Mouse (Mus musculus) C3H10T1/2 (cell line): ENCODE measurements around the gene Lurap1. TPM values are rescaled to one million over a fixed set of nuclear protein-coding genes. Genes with fewer than 3 reads are reported as not detected.

Experiments used
- polyA plus RNA-seq, 2 experiments: library from polyadenylated mRNA; unstranded; fragments of >200 nt; fragmentation: generic; extraction: Trizol; gene quantifications; one replicate each; pipeline ENCODE4 v1.2.1; 2012; ENCODE audit warnings: missing spikeins in 2 of 2

Lurap1 gene
- 1 to 10 TPM in 1 of 2 experiments, under 1 TPM in 1; 0.32 to 1.1 TPM for polyA plus RNA-seq

GRCm38 (mm10) chr4:116151238-116151637, at the start of gene Lurap1:
Lurap1 (minus strand) TSS chr4:116151338.

GRCm38 (mm10) chr4:116173072-116173471, 21.9 kb upstream of the Lurap1 start, which contains the start of the genes 1700042G07Rik and Gm49337:
1700042G07Rik (plus strand) TSS chr4:116173372.
Gm49337 (plus strand) TSS chr4:116173384.

GRCm38 (mm10) chr4:116167404-116167803, 16.3 kb upstream of the Lurap1 start, which contains the start of gene Tspan1:
Tspan1 (minus strand) TSS chr4:116167601.

GRCm38 (mm10) chr4:116123602-116124519, 27.3 kb downstream of the Lurap1 start, which contains the start of the genes Rad54l and Pomgnt1:
Rad54l (minus strand) TSS chr4:116123690.
Pomgnt1 (plus strand) TSS chr4:116123840.

Other genes starting within 250 kb of the Lurap1 start
- not detected for gene Dmbx1, start 211.4 kb downstream of the Lurap1 start, polyA plus RNA-seq
- gene Faah, start 133.4 kb downstream of the Lurap1 start, polyA plus RNA-seq = 1 to 10 TPM in 1 of 2 experiments, under 1 TPM in 1; 0.33 to 1.7 TPM
- gene Nsun4, start 97.5 kb downstream of the Lurap1 start, polyA plus RNA-seq = 1 to 10 TPM; 5.8 to 8.9 TPM
- gene Uqcrh, start 76.3 kb downstream of the Lurap1 start, polyA plus RNA-seq = 100 to 1,000 TPM; 350 to 737 TPM
- gene Lrrc41, start 76.1 kb downstream of the Lurap1 start, polyA plus RNA-seq = 10 to 100 TPM; 30.5 to 43.4 TPM
- 1 to 10 TPM; 4.2 to 5.8 TPM for gene Rad54l, start 27.6 kb downstream of the Lurap1 start, polyA plus RNA-seq
- gene Pomgnt1, start 27.5 kb downstream of the Lurap1 start, polyA plus RNA-seq = 10 to 100 TPM; 31.4 to 43.1 TPM
- under 1 TPM; 0.04 to 0.07 TPM for gene Tspan1, start 16.3 kb upstream of the Lurap1 start, polyA plus RNA-seq
- gene 1700042G07Rik, start 22.0 kb upstream of the Lurap1 start, polyA plus RNA-seq = not detected
- not detected for gene Gm49337, start 22.0 kb upstream of the Lurap1 start, polyA plus RNA-seq
- 1 to 10 TPM in 1 of 2 experiments, under 1 TPM in 1; 0.19 to 8.3 TPM for gene Pik3r3, start 70.3 kb upstream of the Lurap1 start, polyA plus RNA-seq